Mouse (Mus musculus): Measurements from ENCODE around the gene Tectb. TPM values are rescaled to one million over a fixed set of nuclear protein-coding genes. Genes with fewer than 3 reads are reported as not detected.

Tectb gene
- polyA plus RNA-seq, 1 experiment, result not detected

DNA sequence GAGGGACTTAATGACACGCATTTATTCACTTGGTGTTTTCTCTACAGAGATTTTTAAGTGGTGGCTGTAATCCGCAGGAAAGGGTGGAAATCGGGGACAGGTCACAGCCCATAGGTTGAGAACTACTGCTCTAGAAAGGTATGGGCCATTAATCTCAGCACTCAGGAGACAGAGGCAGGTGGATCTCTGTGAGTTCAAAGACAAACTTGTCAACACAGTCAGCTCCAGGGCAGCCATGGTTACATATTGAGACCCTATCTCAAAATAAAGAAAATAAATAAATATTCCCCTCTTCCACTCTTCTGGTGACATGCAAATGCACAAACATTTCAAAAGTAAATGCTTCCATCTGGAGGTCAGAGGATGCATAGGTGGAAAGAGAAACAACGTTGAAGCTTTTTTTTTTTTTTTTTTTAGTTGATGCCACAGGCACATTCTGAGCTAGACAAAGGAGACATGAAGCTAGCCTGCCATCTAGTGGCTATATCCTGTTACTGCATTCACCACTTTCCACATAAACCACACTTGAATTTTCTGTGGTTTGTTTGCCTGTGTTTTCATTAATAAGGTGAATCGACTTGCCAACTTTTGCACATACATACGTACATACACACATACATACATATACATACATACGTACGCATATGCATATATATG, 26.1 kb downstream of the Tectb start:
- WGBS, result 40% methylated on average over 8 of the region's 8 CpGs
- Histone ChIP-seq H3K4me1 (ENCODE audit: control insufficient read depth, insufficient read depth, insufficient read length) (no peaks in the 10 kb centered on the region), H3K27me3 (ENCODE audit: control insufficient read depth, insufficient read depth, low read length) (no peaks in the 10 kb centered on the region; the same call in 1 of the 2 replicates), H3K36me3 (ENCODE audit: control insufficient read depth, insufficient read depth, low read length) (no peaks in the 10 kb centered on the region), H3K4me3 (ENCODE audit: extremely low read depth, insufficient read depth, insufficient read length) (no peak overlapping the region), H3K27ac (ENCODE audit: insufficient read depth, low read length) (no peak overlapping the region)
- DNase-seq (ENCODE audit: low read depth in 1 of 2, low spot score in 2 of 2), result peak; percentile 9 to 12
- TF ChIP-seq POLR2A (IDR thresholded peaks at IDR 0.05; ENCODE audit: low read depth, low read length), result no peak
- TF ChIP-seq CTCF (IDR thresholded peaks at IDR 0.05; ENCODE audit: extremely low read depth, insufficient read depth, insufficient read length, insufficient replicate concordance), result peak; percentile 25; the same call in 1 of the 2 replicates

DNA sequence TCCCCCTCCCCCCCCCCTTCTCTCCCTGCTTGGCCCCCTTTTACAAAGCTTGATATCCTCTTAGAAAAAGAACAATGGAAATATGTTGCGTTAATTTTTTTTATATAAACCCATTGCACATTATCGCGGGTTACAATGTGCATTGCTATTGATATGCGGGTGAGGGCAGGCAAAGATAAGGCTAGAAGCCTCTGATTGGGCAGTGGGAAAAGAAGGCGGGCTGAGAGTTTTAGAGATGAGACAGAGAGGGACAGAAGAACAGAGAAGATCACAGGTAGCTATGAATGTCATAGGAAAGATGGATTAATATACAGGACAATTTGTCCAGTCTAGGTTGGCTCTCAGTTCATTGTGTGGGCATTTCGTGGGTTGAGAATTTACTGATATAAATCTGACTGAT, 26.7 kb downstream of the Tectb start:
- 48% methylated on average over 6 of the region's 6 CpGs for WGBS
- H3K4me3 ChIP-seq (ENCODE audit: extremely low read depth, insufficient read depth, insufficient read length), result no peak overlapping the region
- H3K27me3 ChIP-seq (ENCODE audit: control insufficient read depth, insufficient read depth, low read length), result no peaks in the 10 kb centered on the region; the same call in 1 of the 2 replicates
- no peak for DNase-seq (ENCODE audit: low read depth in 1 of 2, low spot score in 2 of 2)
- H3K27ac ChIP-seq (ENCODE audit: insufficient read depth, low read length), result no peak overlapping the region
- TF ChIP-seq POLR2A (IDR thresholded peaks at IDR 0.05; ENCODE audit: low read depth, low read length), result no peak
- TF ChIP-seq CTCF (IDR thresholded peaks at IDR 0.05; ENCODE audit: extremely low read depth, insufficient read depth, insufficient read length, insufficient replicate concordance), result no peak
- no peaks in the 10 kb centered on the region for H3K4me1 ChIP-seq (ENCODE audit: control insufficient read depth, insufficient read depth, insufficient read length)
- H3K36me3 ChIP-seq (ENCODE audit: control insufficient read depth, insufficient read depth, low read length), result no peaks in the 10 kb centered on the region

DNA sequence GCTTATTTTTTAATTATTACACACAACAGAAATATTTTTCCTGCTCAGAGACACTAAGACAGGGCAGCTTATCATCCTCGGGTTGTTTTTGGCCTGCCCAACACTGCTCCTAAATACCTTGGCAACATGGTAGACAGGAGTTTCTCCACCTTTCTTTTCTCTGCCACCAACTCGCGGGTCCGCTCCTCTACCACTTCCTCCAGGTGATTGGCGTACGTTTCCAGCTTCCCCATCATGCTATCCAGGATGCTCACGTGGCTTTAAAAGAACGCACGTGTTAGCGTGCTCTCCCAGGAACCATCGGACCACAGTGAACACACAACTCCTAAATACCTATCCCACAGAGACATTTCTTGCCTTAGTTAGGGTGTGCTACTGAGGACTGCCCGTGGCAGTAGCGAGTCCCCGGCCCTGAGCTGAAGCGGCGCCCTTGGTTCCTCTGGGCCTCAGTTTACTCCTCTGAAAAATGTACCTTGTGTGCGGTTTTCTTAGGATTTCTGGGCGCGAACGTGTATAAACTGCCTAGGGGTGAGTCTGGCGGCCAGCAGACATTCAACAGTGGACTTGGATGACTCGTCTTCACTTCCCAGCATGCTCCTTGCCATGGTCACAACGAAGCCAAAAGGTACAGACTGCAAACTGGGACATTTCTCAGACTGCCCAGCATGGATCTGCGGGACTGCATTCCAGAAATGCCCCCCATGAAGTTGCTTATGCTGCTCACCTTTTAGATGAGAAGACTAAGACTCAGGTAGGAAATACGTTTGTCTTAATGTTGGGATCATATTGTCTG, 27.4 kb downstream of the Tectb start:
- no peak overlapping the region for H3K4me3 ChIP-seq (ENCODE audit: extremely low read depth, insufficient read depth, insufficient read length)
- TF ChIP-seq POLR2A (IDR thresholded peaks at IDR 0.05; ENCODE audit: low read depth, low read length) (no peak), CTCF (IDR thresholded peaks at IDR 0.05; ENCODE audit: extremely low read depth, insufficient read depth, insufficient read length, insufficient replicate concordance) (no peak)
- H3K27me3 ChIP-seq (ENCODE audit: control insufficient read depth, insufficient read depth, low read length), result no peaks in the 10 kb centered on the region; the same call in 1 of the 2 replicates
- WGBS, result 51% methylated on average over 25 of the region's 25 CpGs
- H3K27ac ChIP-seq (ENCODE audit: insufficient read depth, low read length), result no peak overlapping the region
- no peaks in the 10 kb centered on the region for H3K4me1 ChIP-seq (ENCODE audit: control insufficient read depth, insufficient read depth, insufficient read length)
- DNase-seq (ENCODE audit: low read depth in 1 of 2, low spot score in 2 of 2), result no peak
- no peaks in the 10 kb centered on the region for H3K36me3 ChIP-seq (ENCODE audit: control insufficient read depth, insufficient read depth, low read length)

- Histone ChIP-seq H3K27me3 (ENCODE audit: control insufficient read depth, insufficient read depth, low read length) (no peaks in the 10 kb centered on the region; the same call in 1 of the 2 replicates), H3K4me1 (ENCODE audit: control insufficient read depth, insufficient read depth, insufficient read length) (no peaks in the 10 kb centered on the region), H3K36me3 (ENCODE audit: control insufficient read depth, insufficient read depth, low read length) (no peaks in the 10 kb centered on the region), H3K27ac (ENCODE audit: insufficient read depth, low read length) (no peak overlapping the region), H3K4me3 (ENCODE audit: extremely low read depth, insufficient read depth, insufficient read length) (no peak overlapping the region)
- TF ChIP-seq CTCF (IDR thresholded peaks at IDR 0.05; ENCODE audit: extremely low read depth, insufficient read depth, insufficient read length, insufficient replicate concordance), result no peak
- TF ChIP-seq POLR2A (IDR thresholded peaks at IDR 0.05; ENCODE audit: low read depth, low read length), result no peak
- DNase-seq (ENCODE audit: low read depth in 1 of 2, low spot score in 2 of 2), result no peak
- 79% methylated on average over 4 of the region's 4 CpGs for WGBS
These were observed 28.1 kb downstream of the Tectb start for GRCm38 (mm10) chr19:55208654-55209053.

- Histone ChIP-seq H3K27ac (ENCODE audit: insufficient read depth, low read length) (no peak overlapping the region), H3K36me3 (ENCODE audit: control insufficient read depth, insufficient read depth, low read length) (no peaks in the 10 kb centered on the region), H3K4me1 (ENCODE audit: control insufficient read depth, insufficient read depth, insufficient read length) (no peaks in the 10 kb centered on the region), H3K27me3 (ENCODE audit: control insufficient read depth, insufficient read depth, low read length) (no peaks in the 10 kb centered on the region; the same call in 1 of the 2 replicates), H3K4me3 (ENCODE audit: extremely low read depth, insufficient read depth, insufficient read length) (no peak overlapping the region)
- TF ChIP-seq POLR2A (IDR thresholded peaks at IDR 0.05; ENCODE audit: low read depth, low read length) (no peak), CTCF (IDR thresholded peaks at IDR 0.05; ENCODE audit: extremely low read depth, insufficient read depth, insufficient read length, insufficient replicate concordance) (no peak)
- DNase-seq (ENCODE audit: low read depth in 1 of 2, low spot score in 2 of 2), result no peak
- WGBS, result 80% methylated on average over 3 of the region's 3 CpGs
These were observed 28.6 kb downstream of the Tectb start for GRCm38 (mm10) chr19:55209084-55209483.

- H3K4me3 ChIP-seq (ENCODE audit: extremely low read depth, insufficient read depth, insufficient read length), result no peak overlapping the region
- H3K36me3 ChIP-seq (ENCODE audit: control insufficient read depth, insufficient read depth, low read length), result no peaks in the 10 kb centered on the region
- DNase-seq (ENCODE audit: low read depth in 1 of 2, low spot score in 2 of 2), result no peak
- 92% methylated on average over 1 of the region's 1 CpGs for WGBS
- no peak for TF ChIP-seq POLR2A (IDR thresholded peaks at IDR 0.05; ENCODE audit: low read depth, low read length)
- H3K27me3 ChIP-seq (ENCODE audit: control insufficient read depth, insufficient read depth, low read length), result no peaks in the 10 kb centered on the region; the same call in 1 of the 2 replicates
- no peaks in the 10 kb centered on the region for H3K4me1 ChIP-seq (ENCODE audit: control insufficient read depth, insufficient read depth, insufficient read length)
- no peak overlapping the region for H3K27ac ChIP-seq (ENCODE audit: insufficient read depth, low read length)
These were observed 31.2 kb downstream of the Tectb start for GRCm38 (mm10) chr19:55211698-55212097.

All from spleen, adult 2 months (tissue).